Mouse (Mus musculus) bone marrow macrophage, adult 2 months (primary cell): Measurements from ENCODE around the gene Sugct.

Source experiments
- CTCF ChIP-seq: IDR thresholded peaks from 2 replicates; pipeline ENCODE4 v1.5.1; 2012; ENCODE audit warnings: low read depth, mild to moderate bottlenecking, low read length, moderate library complexity
- POLR2A ChIP-seq: IDR thresholded peaks from 2 replicates; pipeline ENCODE4 v1.6.1; 2012; ENCODE audit warnings: mild to moderate bottlenecking, low read depth, low read length, borderline replicate concordance

DNA sequence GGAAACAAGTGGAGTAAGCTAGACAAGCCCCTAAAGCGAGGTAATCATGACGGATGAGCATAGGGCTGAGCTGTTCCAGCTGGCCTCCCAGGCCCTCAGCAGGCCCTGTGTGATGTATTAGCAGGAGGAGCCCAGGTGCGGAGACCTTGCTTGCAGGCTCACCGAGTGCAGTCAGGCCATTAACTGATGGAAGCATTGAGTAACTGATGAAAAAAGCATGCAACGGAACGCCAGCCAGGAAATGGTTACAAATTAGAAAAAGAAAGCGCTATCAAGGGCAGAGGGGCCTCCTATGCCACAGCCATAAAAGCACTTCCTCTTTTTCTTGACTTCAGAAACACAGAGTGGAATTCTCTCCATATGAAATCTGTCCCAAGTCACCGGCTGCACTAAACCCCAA, 510.1 kb downstream of the Sugct start:
- TF ChIP-seq POLR2A (no peak), CTCF (no peak)
